Mouse (Mus musculus): ENCODE measurements around the gene Nek5.

Nek5 gene

DNA sequence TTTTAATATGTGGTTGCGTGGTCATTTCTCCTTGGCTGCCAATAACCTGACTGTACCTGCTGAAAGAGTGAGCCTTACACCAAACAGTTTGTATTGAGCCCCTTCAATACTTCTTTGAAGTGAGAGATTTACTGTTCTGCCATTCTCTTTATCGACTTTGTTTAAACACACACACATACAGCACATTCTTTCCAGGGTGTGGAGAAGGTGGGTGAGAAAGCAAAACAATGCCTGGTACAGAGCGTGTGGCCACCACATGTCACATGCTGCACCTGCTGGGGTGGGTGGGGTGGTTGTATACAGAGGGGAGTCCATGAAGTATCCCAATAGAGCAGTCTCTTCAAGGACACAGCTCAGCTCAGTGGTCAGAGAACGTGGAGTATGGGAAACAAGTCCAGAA lies 99.6 kb downstream of the Nek5 start:
- intact Hi-C loops (cut with DNase I), result no loop called here
